Mouse (Mus musculus): Measurements from ENCODE around the gene Paox. TPM values are rescaled to one million over a fixed set of nuclear protein-coding genes. Genes with fewer than 3 reads are reported as not detected.

The Paox gene
- total RNA-seq, 2 experiments from 2014 or later: 3.1 to 3.7 TPM

DNA sequence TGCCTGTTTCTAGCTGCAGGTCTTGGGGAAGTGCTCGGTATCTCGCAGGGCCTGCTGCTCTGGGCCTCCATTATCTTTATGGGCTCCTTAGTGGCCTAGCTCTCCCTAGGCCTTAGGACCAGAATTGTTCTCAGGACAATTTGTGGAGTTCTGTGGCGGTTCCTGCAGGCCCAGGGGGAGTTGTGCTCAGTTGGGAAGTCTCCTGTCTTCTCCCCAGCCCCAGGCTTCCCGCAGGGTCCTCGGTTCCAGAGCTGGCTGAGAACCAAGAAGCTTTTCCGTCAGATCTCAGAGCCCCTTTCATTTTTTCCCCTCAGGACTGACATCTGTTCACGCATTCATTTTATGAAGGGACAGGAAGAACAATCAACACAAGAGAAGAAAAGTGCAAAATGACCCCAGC is 49.1 kb downstream of the Paox start, which contains the start of gene Olfr522:
Gene Olfr522 (minus strand): TSS at position 101 of the 400 bp plus-strand sequence.
- intact Hi-C loops (cut with DNase I): no loop called here
- DNase-seq: no peak

DNA sequence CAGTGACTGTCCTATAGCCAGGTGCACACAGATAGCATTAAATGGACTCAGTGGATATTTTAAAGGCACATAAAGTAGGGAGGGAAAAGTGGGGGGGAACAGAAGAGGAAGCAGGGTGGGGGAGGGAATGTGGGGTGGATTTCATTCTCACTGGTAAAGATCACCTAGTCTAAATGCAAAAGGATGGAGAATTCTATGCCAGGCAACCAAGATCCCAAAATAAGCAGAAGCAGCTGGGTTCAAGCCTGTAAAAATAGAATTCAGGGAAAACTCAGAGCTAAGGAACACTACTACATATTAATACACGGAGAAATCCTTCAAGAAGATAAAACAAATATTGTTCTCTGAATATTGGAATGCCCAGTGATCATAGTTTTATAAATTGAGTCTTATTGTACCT is 52.4 kb downstream of the Paox start:
- no peak for DNase-seq
- intact Hi-C loops (cut with DNase I): no loop called here

DNA sequence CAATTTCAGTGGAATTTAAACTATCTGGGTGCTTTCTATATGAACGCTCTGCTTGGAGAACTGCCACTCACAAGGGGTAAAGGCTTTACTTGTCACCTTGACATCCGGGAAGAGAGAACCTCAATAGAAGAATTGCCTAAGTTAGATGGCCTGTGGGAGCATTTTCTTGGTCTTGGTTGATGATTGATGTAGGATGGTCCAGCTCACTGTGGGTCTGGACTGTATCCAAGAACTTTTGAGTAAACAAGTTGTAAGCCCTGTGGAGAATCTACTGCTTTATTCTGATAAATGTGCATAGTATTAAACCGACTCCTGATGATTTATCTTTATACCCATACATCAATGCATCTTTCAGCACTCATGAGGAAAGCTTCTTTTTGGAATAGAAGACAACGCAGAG is 53.8 kb downstream of the Paox start:
- intact Hi-C loops (cut with DNase I): no loop called here
- no peak for DNase-seq

- DNase-seq: no peak
- intact Hi-C loops (cut with DNase I): no loop called here
These were observed 55.3 kb downstream of the Paox start for GRCm38 (mm10) chr7:140170863-140171262.

- DNase-seq: no peak
- intact Hi-C loops (cut with DNase I): no loop called here
These were observed 57.3 kb downstream of the Paox start, which contains the start of gene Olfr523 for GRCm38 (mm10) chr7:140172936-140173335. Gene Olfr523 (plus strand): TSS chr7:140173217.

DNA sequence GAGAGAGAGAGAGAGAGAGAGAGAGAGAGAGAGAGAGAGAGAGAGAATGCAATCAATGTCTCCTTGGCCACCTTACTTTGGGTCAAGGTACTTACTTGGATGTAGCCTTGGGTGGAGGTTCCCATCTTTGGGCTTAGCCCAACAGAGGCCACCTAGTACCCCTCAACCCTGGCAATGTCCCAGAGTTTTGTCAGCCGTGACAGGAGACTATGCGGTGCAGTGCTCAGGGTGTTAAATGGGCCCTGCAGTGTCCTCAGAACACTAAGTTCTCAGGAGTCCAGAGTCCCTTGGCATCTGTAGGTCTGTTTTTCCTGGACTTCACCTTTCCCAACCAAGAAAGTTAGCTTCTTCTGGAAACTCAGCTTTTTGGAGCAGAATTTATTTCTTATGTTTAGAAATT is 63.6 kb downstream of the Paox start:
- DNase-seq: no peak
- intact Hi-C loops (cut with DNase I): no loop called here

- intact Hi-C loops (cut with DNase I): no loop called here
- no peak for DNase-seq
These were observed 65.1 kb downstream of the Paox start for GRCm38 (mm10) chr7:140180692-140181091.

DNA sequence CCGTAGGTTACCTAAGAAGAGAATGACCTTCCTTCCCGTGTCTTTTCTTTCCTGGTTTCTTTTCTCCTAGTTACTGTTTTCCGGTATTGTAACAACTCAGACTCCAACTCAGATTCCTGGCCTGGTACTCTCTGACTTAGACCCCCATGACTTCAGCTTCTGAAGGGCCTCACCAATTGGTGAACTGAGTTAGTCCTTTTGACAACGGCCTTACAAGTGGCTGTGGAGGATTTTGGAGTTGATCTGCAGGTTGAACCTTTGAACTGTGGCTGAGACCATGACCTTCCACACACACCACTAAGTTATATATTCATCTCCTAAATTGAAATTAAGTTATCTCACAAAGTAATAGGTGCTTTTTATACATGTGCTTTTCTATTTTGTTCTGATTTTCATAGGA is 68.6 kb downstream of the Paox start:
- intact Hi-C loops (cut with DNase I): no loop called here

More for the DNA sequence above, 68.6 kb downstream of the Paox start:
- DNase-seq: no peak

Other genes with a start within 250 kb of the Paox start
- not detected for gene Kndc1, start 221.1 kb upstream of the Paox start, total RNA-seq (2021)
- not detected for gene Utf1, start 172.0 kb upstream of the Paox start, total RNA-seq (2021)
- gene 6430531B16Rik, start 137.0 kb upstream of the Paox start, total RNA-seq (2021): not detected
- gene Adam8, start 123.2 kb upstream of the Paox start, total RNA-seq (2021): under 1 TPM; 0.74 to 0.89 TPM
- 1 to 10 TPM; 7.7 to 8.2 TPM for gene Zfp511, start 79.4 kb upstream of the Paox start, total RNA-seq (2021)
- gene Tubgcp2, start 79.1 kb upstream of the Paox start, total RNA-seq (2021): 10 to 100 TPM; 16.8 to 19.2 TPM
- not detected for gene Msx3, start 66.7 kb upstream of the Paox start, total RNA-seq (2021)
- gene Caly, start 33.3 kb upstream of the Paox start, total RNA-seq (2021): under 1 TPM in 1 of 2 experiments, not detected in 1; 0.33 TPM
- gene Prap1, start 22.4 kb upstream of the Paox start, total RNA-seq (2021): not detected
- gene Fuom, start 13.4 kb upstream of the Paox start, total RNA-seq (2021): 10 to 100 TPM; 38.9 to 42.5 TPM
- gene Echs1, start 677 bp downstream of the Paox start, total RNA-seq (2021): 100 to 1,000 TPM; 105 to 146 TPM
- 10 to 100 TPM; 24.4 to 25.2 TPM for gene Mtg1, start 21.8 kb downstream of the Paox start, total RNA-seq (2021)
- under 1 TPM in 1 of 2 experiments, not detected in 1; 0.27 TPM for gene Sprn, start 39.1 kb downstream of the Paox start, total RNA-seq (2021)
- not detected for gene Olfr522, start 49.0 kb downstream of the Paox start, total RNA-seq (2021)
- not detected for gene Olfr523, start 57.4 kb downstream of the Paox start, total RNA-seq (2021)
- gene Olfr524, start 90.2 kb downstream of the Paox start, total RNA-seq (2021): not detected
- gene Cd163l1, start 102.5 kb downstream of the Paox start, total RNA-seq (2021): not detected
- not detected for gene 5830411N06Rik, start 131.5 kb downstream of the Paox start, total RNA-seq (2021)
- gene Olfr525, start 205.1 kb downstream of the Paox start, total RNA-seq (2021): not detected
- gene Olfr527, start 218.2 kb downstream of the Paox start, total RNA-seq (2021): not detected
- gene Olfr60, start 245.9 kb downstream of the Paox start, total RNA-seq (2021): not detected

Data from gastrocnemius, postnatal 36 days (tissue).